Mouse (Mus musculus): ENCODE measurements at regions not wholly inside any gene's neighbourhood (a gene's known extent, or its start where the extent isn't known, plus 50 kb on each side); places are given as distances from the start of the nearest gene placed in this dataset.

- TF ChIP-seq CTCF (IDR thresholded peaks at IDR 0.05; ENCODE audit: control insufficient read depth, insufficient read depth, insufficient read length) (peak; percentile 44), MYOD1 (IDR thresholded peaks at IDR 0.05; ENCODE audit: control insufficient read depth, insufficient read length, low read depth) (no peak), MAX (IDR thresholded peaks at IDR 0.05) (no peak), CEBPB (IDR thresholded peaks at IDR 0.05; ENCODE audit: low read depth) (no peak), USF1 (IDR thresholded peaks at IDR 0.05; ENCODE audit: low read depth) (no peak)
Observed at GRCm38 (mm10) chr1:159135301-159135700, 96.8 kb upstream of the Cop1 start.
